Mouse (Mus musculus): ENCODE measurements around the gene Ndufa6.
"Not testable (repeated sequence)": the region's sequence is repeated elsewhere in the genome, so short reads cannot be mapped to it uniquely, and the experiment has no call there.

GRCm38 (mm10) chr15:82389916-82390315 is 35.8 kb upstream of the Ndufa6 start:
- not testable (repeated sequence) for TF ChIP-seq POLR2A (IDR thresholded peaks at IDR 0.05; ENCODE audit: borderline replicate concordance, control insufficient read depth, low read depth, low read length); CTCF (IDR thresholded peaks at IDR 0.05; ENCODE audit: control insufficient read depth, insufficient read depth, low read length)

Measured in bone marrow, adult 2 months (tissue).